Mouse (Mus musculus): ENCODE measurements around the gene Csnka2ip. TPM values are rescaled to one million over a fixed set of nuclear protein-coding genes. Genes with fewer than 3 reads are reported as not detected.

Csnka2ip gene
- polyA plus RNA-seq, 1 experiment from 2014 or later: not detected

DNA sequence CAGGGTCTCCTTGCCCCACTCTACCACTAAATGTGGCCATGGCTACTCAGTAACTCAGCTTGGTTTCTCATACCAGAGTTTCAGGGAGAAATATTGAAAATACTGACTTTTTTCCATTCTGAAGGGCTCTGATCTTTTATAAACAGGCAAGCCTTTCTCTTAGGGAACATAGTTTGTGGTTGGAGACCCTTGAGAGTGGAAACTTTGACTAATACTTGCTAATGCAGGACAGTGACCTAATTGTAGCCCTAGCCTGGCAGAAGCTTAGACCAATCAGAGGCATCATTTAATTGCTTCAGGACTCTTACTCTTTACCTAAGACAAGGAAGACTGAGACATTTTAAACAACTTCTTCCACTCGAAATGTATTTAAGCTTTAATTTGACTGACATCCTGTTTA, 39.1 kb downstream of the Csnka2ip start:
- WGBS: 87% methylated on average over 1 of the region's 1 CpGs
- ATAC-seq: no peak
- no peaks in the 10 kb centered on the region for H3K9me3 ChIP-seq
- no peak overlapping the region for H3K27ac ChIP-seq
- no peak overlapping the region for H3K4me3 ChIP-seq (replicated peaks)
- H3K36me3 ChIP-seq: no peaks in the 10 kb centered on the region
- no peaks in the 10 kb centered on the region for H3K27me3 ChIP-seq
- H3K4me1 ChIP-seq (replicated peaks): no peaks in the 10 kb centered on the region
- no peak overlapping the region for H3K4me2 ChIP-seq (replicated peaks)
- no peak overlapping the region for H3K9ac ChIP-seq (replicated peaks)

- Histone ChIP-seq H3K27me3 (no peaks in the 10 kb centered on the region), H3K9ac (replicated peaks) (no peak overlapping the region), H3K9me3 (no peaks in the 10 kb centered on the region), H3K27ac (no peak overlapping the region), H3K4me2 (replicated peaks) (no peak overlapping the region), H3K36me3 (no peaks in the 10 kb centered on the region), H3K4me1 (replicated peaks) (no peaks in the 10 kb centered on the region), H3K4me3 (replicated peaks) (no peak overlapping the region)
- no peak for ATAC-seq
- WGBS: 39% methylated on average over 2 of the region's 2 CpGs
Measured at GRCm38 (mm10) chr16:64558518-64558917, 43.7 kb downstream of the Csnka2ip start.

GRCm38 (mm10) chr16:64526883-64527282, 75.3 kb downstream of the Csnka2ip start:
- H3K27ac ChIP-seq: no peak overlapping the region

GRCm38 (mm10) chr16:64524051-64524645, 78.1 kb downstream of the Csnka2ip start:
- H3K4me3 ChIP-seq (replicated peaks): no peak overlapping the region
- peaks cover 6% of the 10 kb centered on the region; the same call in 1 of the 2 replicates for H3K4me1 ChIP-seq (replicated peaks)
- H3K27ac ChIP-seq: no peak overlapping the region
- ATAC-seq: peak; percentile 90
- WGBS: 28% methylated on average over 5 of the region's 5 CpGs
- H3K36me3 ChIP-seq: no peaks in the 10 kb centered on the region
- no peaks in the 10 kb centered on the region for H3K27me3 ChIP-seq
- H3K9ac ChIP-seq (replicated peaks): no peak overlapping the region
- no peaks in the 10 kb centered on the region for H3K9me3 ChIP-seq
- H3K4me2 ChIP-seq (replicated peaks): no peak overlapping the region

More at GRCm38 (mm10) chr16:64526883-64527282, 75.3 kb downstream of the Csnka2ip start:
- H3K36me3 ChIP-seq: no peaks in the 10 kb centered on the region
- H3K27me3 ChIP-seq: no peaks in the 10 kb centered on the region
- H3K9me3 ChIP-seq: no peaks in the 10 kb centered on the region
- ATAC-seq: no peak
- H3K9ac ChIP-seq (replicated peaks): no peak overlapping the region
- peaks cover 6% of the 10 kb centered on the region; the same call in 1 of the 2 replicates for H3K4me1 ChIP-seq (replicated peaks)
- 97% methylated on average over 2 of the region's 2 CpGs for WGBS
- no peak overlapping the region for H3K4me3 ChIP-seq (replicated peaks)
- no peak overlapping the region for H3K4me2 ChIP-seq (replicated peaks)

DNA sequence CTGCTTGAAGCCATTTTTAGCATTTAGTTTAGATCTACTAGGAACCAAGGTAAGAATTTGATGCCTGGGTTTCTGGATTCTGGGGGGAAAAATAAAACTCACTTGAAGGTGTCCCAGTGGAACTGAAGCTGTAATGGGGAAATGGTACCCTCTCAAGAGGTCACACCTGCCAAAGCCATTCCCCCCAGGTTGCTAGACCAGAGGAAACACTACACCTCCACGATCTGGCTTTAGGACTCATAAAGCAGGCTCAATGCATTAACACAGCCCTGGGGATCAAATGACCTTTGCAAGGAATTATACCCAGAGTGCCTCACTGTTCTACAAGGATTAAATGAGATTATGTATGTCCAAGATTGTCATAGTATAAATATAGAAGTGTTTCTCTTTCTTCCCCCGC, 88.8 kb downstream of the Csnka2ip start:
- no peak for ATAC-seq
- H3K36me3 ChIP-seq: no peaks in the 10 kb centered on the region
- no peaks in the 10 kb centered on the region for H3K4me1 ChIP-seq (replicated peaks)
- H3K9me3 ChIP-seq: no peaks in the 10 kb centered on the region
- H3K27ac ChIP-seq: no peak overlapping the region
- no peak overlapping the region for H3K9ac ChIP-seq (replicated peaks)
- 67% methylated on average over 2 of the region's 2 CpGs for WGBS
- no peak overlapping the region for H3K4me2 ChIP-seq (replicated peaks)
- no peaks in the 10 kb centered on the region for H3K27me3 ChIP-seq
- H3K4me3 ChIP-seq (replicated peaks): no peak overlapping the region

Other genes starting within 250 kb of the Csnka2ip start
- 22.2 and 24.5 TPM in 2 replicates for gene 4930453N24Rik, start 168.8 kb upstream of the Csnka2ip start, polyA plus RNA-seq (2015; fragmentation: Nextera tagmentation; extraction: Ambion mirVana)
- gene Zfp654, start 249.2 kb upstream of the Csnka2ip start, polyA plus RNA-seq (2015; fragmentation: Nextera tagmentation; extraction: Ambion mirVana): 6.2 and 6.8 TPM in 2 replicates
- 78.9 and 84.5 TPM in 2 replicates for gene Cggbp1, start 249.6 kb upstream of the Csnka2ip start, polyA plus RNA-seq (2015; fragmentation: Nextera tagmentation; extraction: Ambion mirVana)